Mouse (Mus musculus) embryonic facial prominence, embryonic 12.5 days (tissue): ENCODE results near the gene Plxnc1. TPM values are rescaled to one million over a fixed set of nuclear protein-coding genes. Genes with fewer than 3 reads are reported as not detected.

Experiments used
- ATAC-seq: fragments of 200-750 bp; cut with Nextera tagmentation; 2 replicates; pipeline ENCODE4 v1.8.0; 2017; ENCODE audit not compliant: insufficient number of reproducible peaks, insufficient read depth, low FRiP score, low TSS enrichment
- H3K27ac ChIP-seq: fragments of 300-500 bp; sonication (generic); 2 replicates; pipeline ENCODE4 v1.5.1; 2016; ENCODE audit warnings: mild to moderate bottlenecking
- H3K27me3 ChIP-seq: fragments of 300-500 bp; sonication (generic); 2 replicates; pipeline ENCODE4 v1.6.1; 2016; ENCODE audit warnings: mild to moderate bottlenecking, moderate library complexity
- H3K36me3 ChIP-seq: fragments of 300-500 bp; sonication (generic); 2 replicates; pipeline ENCODE4 v1.6.1; 2016; ENCODE audit warnings: mild to moderate bottlenecking
- H3K4me1 ChIP-seq: fragments of 300-500 bp; sonication (generic); 2 replicates; pipeline ENCODE4 v1.6.1; 2016
- H3K4me2 ChIP-seq: fragments of 300-500 bp; sonication (generic); replicated peaks from 2 replicates; pipeline ENCODE4 v1.6.1; 2016; ENCODE audit warnings: mild to moderate bottlenecking, moderate library complexity
- H3K4me3 ChIP-seq: fragments of 300-500 bp; sonication (generic); 2 replicates; pipeline ENCODE4 v1.5.1; 2016; ENCODE audit warnings: mild to moderate bottlenecking
- H3K9ac ChIP-seq: fragments of 300-500 bp; sonication (generic); 2 replicates; pipeline ENCODE4 v1.6.1; 2016; ENCODE audit warnings: mild to moderate bottlenecking, moderate library complexity
- H3K9me3 ChIP-seq: fragments of 300-500 bp; sonication (generic); 2 replicates; pipeline ENCODE4 v1.6.1; 2016; ENCODE audit warnings: mild to moderate bottlenecking, moderate library complexity
- WGBS: fragments of 180-500 bp; shearing (Covaris S2); methylation state at CpG from one replicate; pipeline ENCODE4 v1.1.7; 2016; 5-methylcytosine and 5-hydroxymethylcytosine counted together
- polyA plus RNA-seq: library from polyadenylated mRNA; unstranded; fragments of >200 nt; fragmentation: Nextera tagmentation; extraction: Ambion mirVana; gene quantifications from 2 replicates; pipeline ENCODE4 v1.2.1, GENCODE M21; 2016

Gene Plxnc1
- polyA plus RNA-seq, 1 experiment from 2014 or later, result 3.5 TPM

DNA sequence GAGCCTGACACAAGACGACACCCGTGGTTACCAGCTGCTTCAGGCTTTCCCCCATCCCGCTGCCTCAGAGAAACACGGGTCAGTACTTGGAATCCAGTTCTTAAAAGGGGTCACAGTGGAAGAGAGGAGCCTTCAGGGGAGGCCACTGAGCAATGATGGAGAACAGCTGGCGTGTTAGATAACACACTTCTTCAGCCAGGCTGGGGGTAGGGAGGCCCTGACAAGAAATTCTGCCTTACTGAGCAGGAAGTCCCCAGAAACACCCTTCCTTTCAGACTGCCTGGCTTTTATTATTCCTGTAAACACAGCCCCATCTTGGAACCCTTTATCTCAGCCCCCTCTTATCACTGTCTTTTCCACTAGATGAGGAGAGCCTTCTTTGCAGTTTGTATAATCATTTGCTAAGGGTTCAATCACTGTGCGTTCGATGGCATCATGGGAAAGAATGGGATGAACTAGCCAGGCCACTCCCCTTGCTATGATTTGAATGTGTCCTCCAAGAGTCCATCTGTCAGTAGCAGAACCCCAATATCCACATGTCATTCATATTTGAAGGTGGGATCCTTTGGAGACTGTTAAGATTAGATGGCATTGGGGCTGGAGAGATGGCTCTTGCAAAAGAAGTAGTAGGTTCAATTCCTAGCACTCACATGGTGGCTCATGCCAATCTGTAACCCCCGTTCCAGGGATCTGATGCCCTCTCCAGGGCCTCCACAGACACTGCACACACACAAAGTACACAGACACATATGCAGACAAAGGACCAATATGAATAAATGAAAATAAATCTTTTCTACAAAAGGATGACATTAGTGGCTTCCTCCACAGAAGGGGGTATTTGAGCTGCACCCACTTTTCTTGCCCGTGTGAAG is 12.4 kb downstream of the Plxnc1 start:
- ATAC-seq, result no peak
- WGBS, result 57% methylated on average over 9 of the region's 9 CpGs
- Histone ChIP-seq H3K4me1 (no peaks in the 10 kb centered on the region), H3K9me3 (no peaks in the 10 kb centered on the region), H3K9ac (no peak overlapping the region), H3K4me3 (no peak overlapping the region), H3K27ac (no peak overlapping the region), H3K27me3 (no peaks in the 10 kb centered on the region), H3K4me2 (no peak overlapping the region), H3K36me3 (no peaks in the 10 kb centered on the region)

DNA sequence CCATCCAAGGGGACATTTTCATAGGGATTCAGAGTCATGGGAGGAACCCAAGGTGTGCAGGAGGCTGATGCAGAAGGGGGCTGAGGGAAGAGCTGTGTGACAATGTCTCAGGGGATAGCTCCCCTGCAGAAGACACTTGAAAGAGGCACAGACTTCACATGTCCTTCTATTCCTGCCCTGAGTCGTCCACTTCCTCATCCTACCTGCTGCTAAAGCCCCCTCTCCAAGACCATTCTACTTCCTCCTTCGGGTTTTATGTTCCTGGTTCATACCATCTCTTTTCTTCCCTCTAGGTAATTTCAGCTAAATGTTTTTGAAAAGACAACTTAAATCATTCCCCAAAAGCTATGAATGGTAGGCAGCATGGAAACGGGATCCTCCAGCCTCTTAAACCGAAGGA is 16.5 kb downstream of the Plxnc1 start:
- no peak overlapping the region for H3K27ac ChIP-seq
- H3K4me3 ChIP-seq, result no peak overlapping the region
- 87% methylated on average over 4 of the region's 4 CpGs for WGBS
- 0 out of 2 replicates have a peak, but pooled peaks cover 6% of the 10 kb centered on the region for H3K4me1 ChIP-seq
- H3K9me3 ChIP-seq, result no peaks in the 10 kb centered on the region
- H3K36me3 ChIP-seq, result no peaks in the 10 kb centered on the region
- no peaks in the 10 kb centered on the region for H3K27me3 ChIP-seq
- ATAC-seq, result no peak
- H3K4me2 ChIP-seq, result no peak overlapping the region
- H3K9ac ChIP-seq, result no peak overlapping the region

DNA sequence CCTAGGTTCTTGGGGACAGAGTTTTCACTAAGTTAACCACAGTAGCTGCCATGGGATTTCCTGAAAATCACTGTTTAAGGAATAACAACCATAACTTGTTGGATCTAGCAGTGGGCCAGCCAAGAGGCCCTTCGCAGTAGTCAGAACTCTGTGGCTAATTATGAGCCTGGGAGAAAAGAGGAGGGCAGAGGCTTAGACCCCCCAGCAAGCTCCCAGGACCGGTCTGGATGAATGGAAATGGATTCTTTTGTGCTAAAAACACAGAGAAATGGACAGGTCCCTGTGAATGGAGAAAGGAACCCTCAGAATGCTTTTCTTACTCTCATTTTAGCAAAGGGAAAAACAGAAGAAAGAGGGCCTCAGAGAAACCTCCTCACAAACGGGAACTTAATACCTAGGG is 18.3 kb downstream of the Plxnc1 start:
- WGBS, result 26% methylated on average over 3 of the region's 3 CpGs
- H3K4me1 ChIP-seq, result peaks cover 16% of the 10 kb centered on the region
- no peak overlapping the region for H3K9ac ChIP-seq
- H3K27ac ChIP-seq, result no peak overlapping the region
- ATAC-seq, result no peak
- H3K4me2 ChIP-seq, result no peak overlapping the region
- no peak overlapping the region for H3K4me3 ChIP-seq
- H3K27me3 ChIP-seq, result no peaks in the 10 kb centered on the region
- no peaks in the 10 kb centered on the region for H3K9me3 ChIP-seq
- H3K36me3 ChIP-seq, result no peaks in the 10 kb centered on the region

DNA sequence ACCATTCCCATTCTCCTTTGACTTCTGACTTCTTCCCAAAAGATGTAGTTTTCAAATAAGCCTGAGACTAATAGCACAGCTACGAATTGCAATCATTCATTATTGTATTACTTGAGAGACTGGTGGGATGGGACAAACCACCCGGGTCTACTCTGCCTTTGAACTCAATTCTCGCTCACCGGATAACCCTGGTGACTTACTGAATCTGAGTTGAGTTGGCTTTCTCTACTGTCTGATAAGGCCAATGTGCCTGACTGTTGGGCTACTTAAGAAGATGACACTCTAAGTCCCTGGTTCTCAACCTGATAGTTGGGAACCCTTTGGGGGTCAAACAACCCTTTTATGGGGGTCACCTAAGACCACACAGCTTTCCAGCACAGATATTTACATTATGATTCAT is 19.8 kb downstream of the Plxnc1 start:
- no peak overlapping the region for H3K4me2 ChIP-seq
- peaks cover 22% of the 10 kb centered on the region for H3K4me1 ChIP-seq
- H3K9ac ChIP-seq, result no peak overlapping the region
- H3K27me3 ChIP-seq, result no peaks in the 10 kb centered on the region
- WGBS, result 90% methylated on average over 4 of the region's 4 CpGs
- no peak overlapping the region for H3K4me3 ChIP-seq
- no peak for ATAC-seq
- no peak overlapping the region for H3K27ac ChIP-seq
- no peaks in the 10 kb centered on the region for H3K36me3 ChIP-seq
- no peaks in the 10 kb centered on the region for H3K9me3 ChIP-seq

DNA sequence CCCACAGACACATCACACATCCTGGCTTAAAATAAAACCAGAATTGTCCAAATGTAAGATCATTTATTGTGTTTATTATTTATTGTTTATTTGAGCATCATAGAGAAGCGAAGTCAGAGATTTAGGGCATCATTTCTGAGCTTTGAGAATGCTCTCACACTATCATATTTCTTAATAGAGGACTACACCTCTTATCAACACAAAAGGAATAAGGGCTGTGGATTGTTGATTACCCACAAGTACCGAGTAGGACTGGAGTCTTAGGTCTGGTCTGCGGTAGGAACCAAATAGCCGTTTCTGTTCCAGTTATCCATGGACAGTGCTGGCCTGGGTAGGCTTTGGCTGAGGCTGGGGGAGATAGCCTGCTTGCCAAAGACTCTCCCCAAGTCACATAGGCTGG is 20.2 kb downstream of the Plxnc1 start:
- peaks cover 22% of the 10 kb centered on the region for H3K4me1 ChIP-seq
- no peaks in the 10 kb centered on the region for H3K36me3 ChIP-seq
- no peak overlapping the region for H3K4me2 ChIP-seq
- 79% methylated on average over 4 of the region's 4 CpGs for WGBS
- H3K9ac ChIP-seq, result no peak overlapping the region
- ATAC-seq, result no peak
- H3K27ac ChIP-seq, result no peak overlapping the region
- H3K9me3 ChIP-seq, result no peaks in the 10 kb centered on the region
- H3K27me3 ChIP-seq, result no peaks in the 10 kb centered on the region
- no peak overlapping the region for H3K4me3 ChIP-seq

DNA sequence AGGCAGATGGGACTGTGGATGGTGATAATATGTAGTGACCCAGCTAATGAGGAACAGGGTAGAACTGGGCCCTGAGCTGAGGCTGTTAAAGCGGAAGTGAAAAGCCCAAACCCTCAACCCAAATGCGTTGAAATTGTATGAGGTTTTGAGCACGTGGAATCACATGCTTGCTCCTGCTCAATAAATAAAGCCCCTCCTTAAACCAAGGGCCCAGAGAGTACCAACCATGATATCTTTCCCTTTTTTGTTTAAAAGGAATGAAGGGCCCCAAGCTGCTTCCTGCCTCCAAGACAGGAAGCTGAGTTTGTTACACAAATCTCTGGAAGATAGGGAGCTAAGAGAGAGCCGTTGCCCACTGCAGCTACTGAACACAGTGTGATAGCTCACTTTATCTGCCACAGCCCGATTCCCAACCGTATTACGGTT is 21.3 kb downstream of the Plxnc1 start:
- peaks cover 22% of the 10 kb centered on the region for H3K4me1 ChIP-seq
- no peak overlapping the region for H3K4me2 ChIP-seq
- no peak overlapping the region for H3K4me3 ChIP-seq
- WGBS, result 70% methylated on average over 7 of the region's 7 CpGs
- ATAC-seq, result no peak
- H3K9me3 ChIP-seq, result no peaks in the 10 kb centered on the region
- H3K9ac ChIP-seq, result no peak overlapping the region
- H3K36me3 ChIP-seq, result no peaks in the 10 kb centered on the region
- H3K27me3 ChIP-seq, result no peaks in the 10 kb centered on the region
- no peak overlapping the region for H3K27ac ChIP-seq

DNA sequence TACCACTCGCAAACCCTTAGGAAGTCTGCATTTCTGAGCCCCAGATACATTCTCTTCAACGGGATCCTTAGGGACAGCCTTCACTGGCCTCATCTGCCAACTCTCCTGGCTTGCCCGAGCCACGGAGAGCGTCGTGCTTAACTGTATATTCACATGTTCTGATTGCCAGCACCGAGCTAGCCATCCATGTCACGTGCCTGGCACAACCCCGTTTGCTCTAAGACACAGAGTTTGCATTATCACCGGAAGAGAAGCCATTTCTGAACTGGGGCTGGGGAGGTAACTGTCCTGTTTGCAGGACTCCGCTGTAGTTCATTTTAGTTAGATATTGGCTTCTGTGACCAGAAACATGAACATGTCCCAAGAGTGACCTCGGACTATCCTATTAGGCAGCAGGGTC is 21.8 kb downstream of the Plxnc1 start:
- H3K27ac ChIP-seq, result no peak overlapping the region
- H3K4me1 ChIP-seq, result peaks cover 22% of the 10 kb centered on the region

DNA sequence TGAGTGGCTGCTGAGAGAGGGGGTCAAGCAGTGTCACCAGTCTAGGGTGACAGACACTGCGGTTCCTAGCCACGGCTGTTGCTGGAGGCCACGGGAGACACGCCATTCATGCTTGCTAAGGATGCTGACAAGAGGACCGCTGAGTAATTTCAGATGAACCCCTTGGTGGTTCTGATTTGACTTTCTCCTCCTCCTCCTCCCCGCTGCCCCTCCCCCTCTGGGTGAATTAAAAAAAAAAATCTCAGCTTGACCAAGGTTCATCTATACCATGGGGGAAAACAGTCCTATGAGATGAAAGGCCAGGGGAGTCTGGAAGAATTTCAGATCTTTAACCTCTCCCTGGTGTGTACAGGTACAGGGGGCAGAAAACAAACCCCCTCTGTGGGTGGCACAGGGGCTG is 22.9 kb downstream of the Plxnc1 start:
- H3K27ac ChIP-seq, result no peak overlapping the region
- H3K4me2 ChIP-seq, result no peak overlapping the region
- no peak overlapping the region for H3K4me3 ChIP-seq
- no peaks in the 10 kb centered on the region for H3K27me3 ChIP-seq
- no peak for ATAC-seq
- no peaks in the 10 kb centered on the region for H3K36me3 ChIP-seq
- H3K9me3 ChIP-seq, result no peaks in the 10 kb centered on the region
- no peak overlapping the region for H3K9ac ChIP-seq
- H3K4me1 ChIP-seq, result peaks cover 20% of the 10 kb centered on the region
- 30% methylated on average over 6 of the region's 6 CpGs for WGBS

More for the DNA sequence above, 21.8 kb downstream of the Plxnc1 start:
- Histone ChIP-seq H3K9ac (no peak overlapping the region), H3K36me3 (no peaks in the 10 kb centered on the region), H3K27me3 (no peaks in the 10 kb centered on the region), H3K9me3 (no peaks in the 10 kb centered on the region), H3K4me3 (no peak overlapping the region), H3K4me2 (no peak overlapping the region)
- no peak for ATAC-seq
- WGBS, result 87% methylated on average over 12 of the region's 12 CpGs

DNA sequence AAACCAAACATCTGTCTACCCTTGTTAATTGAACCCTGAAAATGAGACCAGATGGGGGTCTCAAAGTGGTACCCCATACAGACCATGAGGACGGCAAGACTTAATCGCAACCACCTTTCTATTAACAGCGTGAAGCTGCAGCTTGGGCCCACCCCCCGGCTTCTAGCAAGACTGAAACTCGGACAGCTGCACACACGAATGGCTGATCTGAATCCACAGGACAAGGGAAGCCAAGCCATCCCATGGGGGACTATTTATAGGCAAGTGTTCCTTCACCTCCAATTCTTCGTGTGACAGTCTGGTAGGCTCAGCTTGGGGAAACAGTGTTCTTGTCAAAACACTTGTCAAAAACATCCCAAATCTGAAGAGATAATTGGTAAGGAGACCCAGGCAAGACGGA is 24.1 kb downstream of the Plxnc1 start:
- Histone ChIP-seq H3K4me2 (no peak overlapping the region), H3K4me1 (peaks cover 17% of the 10 kb centered on the region), H3K27me3 (no peaks in the 10 kb centered on the region), H3K9ac (no peak overlapping the region), H3K36me3 (no peaks in the 10 kb centered on the region), H3K9me3 (no peaks in the 10 kb centered on the region), H3K27ac (no peak overlapping the region), H3K4me3 (no peak overlapping the region)
- no peak for ATAC-seq
- 49% methylated on average over 8 of the region's 8 CpGs for WGBS

DNA sequence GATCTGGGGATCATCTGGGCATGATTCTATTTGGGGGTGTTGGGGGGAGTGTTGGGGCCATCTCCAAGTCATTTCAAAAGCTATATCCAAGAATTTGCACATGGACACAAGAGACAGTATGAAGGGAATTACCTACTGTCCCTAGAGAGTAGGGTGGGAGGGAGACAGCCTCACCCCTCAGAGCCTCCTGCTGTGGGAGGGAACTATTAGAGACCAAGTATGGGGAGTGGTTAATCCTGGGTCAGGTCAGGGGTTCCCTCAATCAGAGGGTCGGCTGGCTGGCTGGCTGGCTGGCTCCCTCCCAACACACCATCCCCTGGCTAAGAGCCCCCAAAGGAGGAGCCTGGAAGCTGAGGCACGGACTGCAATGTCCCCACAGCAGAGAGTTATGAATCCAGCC is 24.7 kb downstream of the Plxnc1 start:
- no peak overlapping the region for H3K4me3 ChIP-seq
- H3K9ac ChIP-seq, result no peak overlapping the region
- H3K27me3 ChIP-seq, result no peaks in the 10 kb centered on the region
- ATAC-seq, result no peak
- H3K27ac ChIP-seq, result no peak overlapping the region
- no peaks in the 10 kb centered on the region for H3K9me3 ChIP-seq
- peaks cover 17% of the 10 kb centered on the region for H3K4me1 ChIP-seq
- no peaks in the 10 kb centered on the region for H3K36me3 ChIP-seq
- 74% methylated on average over 2 of the region's 2 CpGs for WGBS
- no peak overlapping the region for H3K4me2 ChIP-seq

DNA sequence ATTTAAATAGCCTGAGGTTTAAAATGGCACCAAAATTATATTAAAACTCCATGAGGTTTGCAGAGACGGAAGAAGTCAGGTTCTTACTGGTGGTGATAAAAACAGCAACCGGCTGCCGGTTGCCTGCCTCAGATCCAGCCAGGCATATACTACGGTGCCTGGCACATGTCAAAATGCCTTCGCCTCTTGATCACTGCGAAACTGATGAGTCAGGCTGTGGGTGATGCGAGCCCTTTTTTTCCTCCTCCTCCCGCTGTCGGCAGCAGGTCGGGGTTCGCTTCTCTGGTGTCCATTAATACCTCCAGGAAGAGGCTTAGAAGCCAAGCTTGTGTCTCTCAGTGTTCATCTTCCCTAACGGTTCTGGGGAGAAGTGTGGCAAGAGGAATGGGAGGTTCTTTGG is 25.1 kb downstream of the Plxnc1 start:
- Histone ChIP-seq H3K9ac (no peak overlapping the region), H3K4me1 (peaks cover 17% of the 10 kb centered on the region), H3K4me3 (no peak overlapping the region), H3K27me3 (no peaks in the 10 kb centered on the region), H3K27ac (no peak overlapping the region), H3K4me2 (no peak overlapping the region), H3K36me3 (no peaks in the 10 kb centered on the region), H3K9me3 (no peaks in the 10 kb centered on the region)
- ATAC-seq, result no peak
- WGBS, result 67% methylated on average over 12 of the region's 12 CpGs

DNA sequence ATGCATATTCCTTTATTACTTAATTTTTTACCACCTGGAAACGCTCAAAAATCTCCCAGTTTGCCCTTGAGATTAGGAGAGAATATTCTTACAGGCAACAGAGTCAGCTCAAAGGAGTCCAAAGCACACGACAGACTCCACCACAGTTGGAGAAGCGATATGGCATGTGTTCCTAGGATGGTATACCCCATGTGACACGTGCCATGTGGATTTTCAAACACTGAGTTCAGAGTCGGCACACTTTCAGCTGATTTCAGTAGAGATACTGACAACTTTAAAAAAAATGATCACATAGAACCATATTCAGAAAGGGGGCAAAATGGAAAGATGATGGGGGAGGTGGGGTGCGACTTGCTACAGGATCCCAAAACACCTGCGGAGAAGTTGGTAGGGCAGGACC is 26.0 kb downstream of the Plxnc1 start:
- Histone ChIP-seq H3K27me3 (no peaks in the 10 kb centered on the region), H3K9ac (no peak overlapping the region), H3K4me3 (no peak overlapping the region), H3K4me2 (no peak overlapping the region), H3K27ac (no peak overlapping the region), H3K4me1 (peaks cover 17% of the 10 kb centered on the region), H3K36me3 (no peaks in the 10 kb centered on the region), H3K9me3 (no peaks in the 10 kb centered on the region)
- 80% methylated on average over 7 of the region's 7 CpGs for WGBS
- no peak for ATAC-seq
